Mouse (Mus musculus): ENCODE results near the gene Mtx3. TPM values are rescaled to one million over a fixed set of nuclear protein-coding genes. Genes with fewer than 3 reads are reported as not detected.
"Not testable (repeated sequence)": the region's sequence is repeated elsewhere in the genome, so short reads cannot be mapped to it uniquely, and the experiment has no call there.

Mtx3 gene
- 10 to 100 TPM; 30.0 to 33.9 TPM for total RNA-seq (2021)

DNA sequence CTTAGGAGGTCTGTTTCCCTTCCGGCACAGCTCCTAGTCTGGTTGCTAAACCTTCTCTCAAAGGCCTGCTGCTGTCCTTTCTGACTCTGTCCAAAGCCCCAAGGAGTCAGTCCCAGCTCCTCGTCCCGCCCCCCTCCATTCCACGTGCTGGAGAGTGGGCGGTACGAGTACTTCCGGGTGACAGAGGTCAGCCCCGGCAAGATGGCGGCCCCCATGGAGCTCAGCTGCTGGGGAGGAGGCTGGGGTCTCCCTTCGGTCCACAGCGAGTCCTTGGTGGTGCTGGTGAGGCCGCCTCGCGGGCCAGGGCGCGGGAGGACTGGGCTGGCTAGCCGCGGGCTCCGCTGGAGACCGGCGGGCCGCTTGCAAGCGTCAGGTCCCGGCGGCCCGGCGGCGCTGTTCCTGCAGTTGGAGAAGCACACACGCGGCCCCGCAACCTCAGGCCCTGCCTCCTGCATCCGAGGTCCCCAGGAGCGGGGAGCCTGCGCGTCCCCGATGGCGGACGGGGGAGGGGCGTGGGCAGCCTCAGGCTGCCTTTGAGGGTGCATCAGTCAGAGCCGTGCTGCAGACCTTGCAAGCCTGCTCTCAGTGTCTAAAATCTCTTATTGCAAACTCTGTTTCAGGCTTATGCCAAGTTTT is at the start of gene Mtx3:
TSS of gene Mtx3 (plus strand) at position 175 of the 636 bp plus-strand sequence.
- intact Hi-C loops (cut with DNase I), result loop anchor here (5.0 kb wide), 1 partner anchor 82 kb away; no protein-coding TSS in a partner anchor
- peak; percentile 81 to 93 for DNase-seq (ENCODE audit: extremely low spot score in 1 of 2, low spot score in 2 of 2)

DNA sequence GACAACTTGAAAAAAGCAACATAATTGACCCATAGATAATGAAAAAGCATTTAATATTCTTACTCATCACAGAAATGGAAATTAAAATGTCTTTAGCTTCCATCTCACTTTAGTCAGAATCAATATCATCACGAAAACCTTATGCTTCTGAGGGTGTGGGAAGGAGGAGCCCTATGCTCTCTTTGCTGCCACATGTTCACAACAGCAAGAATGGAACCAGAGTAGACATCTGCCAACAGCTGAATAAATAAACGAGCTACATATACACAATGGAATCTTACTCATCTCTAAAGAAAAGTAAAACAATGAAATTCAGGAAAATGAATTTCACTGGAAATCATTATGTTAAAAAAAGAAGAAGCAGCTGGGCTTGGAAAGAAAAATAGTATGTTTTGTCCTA is 45.7 kb upstream of the Mtx3 start:
- DNase-seq (ENCODE audit: extremely low spot score in 1 of 2, low spot score in 2 of 2), result no peak
- intact Hi-C loops (cut with DNase I), result no loop called here

- no peak for DNase-seq (ENCODE audit: extremely low spot score in 1 of 2, low spot score in 2 of 2)
- intact Hi-C loops (cut with DNase I), result no loop called here
These were observed 45.1 kb upstream of the Mtx3 start for GRCm38 (mm10) chr13:92799306-92799925.

DNA sequence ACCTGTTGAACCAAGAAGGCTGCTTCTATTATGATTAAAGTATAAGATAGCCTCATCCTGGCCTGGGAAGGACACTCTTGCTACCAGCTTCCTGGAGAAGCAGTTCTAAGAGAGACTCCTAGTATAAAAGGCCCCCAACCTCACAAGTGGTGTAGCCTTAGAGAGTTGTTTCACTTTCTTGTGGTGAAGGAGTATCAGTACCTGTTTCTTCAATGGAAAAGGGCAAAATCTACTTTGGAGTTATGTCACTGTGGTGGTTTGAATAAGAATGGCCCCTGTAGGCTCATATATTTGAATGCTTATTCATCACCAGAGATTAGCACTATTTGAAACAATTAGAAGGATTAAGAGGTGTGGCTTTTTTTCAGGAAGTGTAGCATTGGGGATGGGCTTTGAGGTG is 37.8 kb upstream of the Mtx3 start:
- intact Hi-C loops (cut with DNase I), result no loop called here
- no peak for DNase-seq (ENCODE audit: extremely low spot score in 1 of 2, low spot score in 2 of 2)

DNA sequence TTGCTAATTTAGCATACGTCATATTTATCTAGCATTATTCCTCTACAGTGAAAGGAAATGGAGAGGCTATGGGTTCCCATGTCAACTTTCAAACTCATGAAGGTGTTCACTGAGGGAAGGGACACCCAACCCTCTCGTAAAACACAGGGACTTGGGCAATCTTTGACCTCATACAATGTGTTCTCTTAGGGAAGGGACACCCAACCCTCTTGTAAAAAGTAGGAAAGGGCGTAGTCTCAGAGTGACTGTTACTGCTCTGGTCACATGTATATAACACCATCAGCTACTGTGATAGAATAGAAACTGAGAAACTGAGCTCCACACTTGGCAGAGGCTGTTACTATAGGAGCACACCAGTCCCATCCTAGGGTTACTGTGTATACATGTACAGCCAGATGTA is 36.7 kb upstream of the Mtx3 start:
- intact Hi-C loops (cut with DNase I), result no loop called here
- no peak for DNase-seq (ENCODE audit: extremely low spot score in 1 of 2, low spot score in 2 of 2)

- peak in 1 of 2 experiments; percentile 16 for DNase-seq (ENCODE audit: extremely low spot score in 1 of 2, low spot score in 2 of 2)
- intact Hi-C loops (cut with DNase I), result not testable (repeated sequence)
These were observed 34.0 kb upstream of the Mtx3 start for GRCm38 (mm10) chr13:92810592-92810991.

GRCm38 (mm10) chr13:92816329-92816728 is 28.2 kb upstream of the Mtx3 start:
- intact Hi-C loops (cut with DNase I), result no loop called here
- DNase-seq (ENCODE audit: extremely low spot score in 1 of 2, low spot score in 2 of 2), result no peak

- intact Hi-C loops (cut with DNase I), result no loop called here
- DNase-seq (ENCODE audit: extremely low spot score in 1 of 2, low spot score in 2 of 2), result no peak
These were observed 27.2 kb upstream of the Mtx3 start for GRCm38 (mm10) chr13:92817357-92817756.

- intact Hi-C loops (cut with DNase I), result no loop called here
These were observed 15.7 kb upstream of the Mtx3 start for GRCm38 (mm10) chr13:92828820-92829219.

GRCm38 (mm10) chr13:92833162-92833561 is 11.4 kb upstream of the Mtx3 start:
- DNase-seq (ENCODE audit: extremely low spot score in 1 of 2, low spot score in 2 of 2), result peak in 1 of 2 experiments; percentile 25
- intact Hi-C loops (cut with DNase I), result no loop called here

More at GRCm38 (mm10) chr13:92828820-92829219, 15.7 kb upstream of the Mtx3 start:
- peak in 1 of 2 experiments; percentile 9 for DNase-seq (ENCODE audit: extremely low spot score in 1 of 2, low spot score in 2 of 2)

DNA sequence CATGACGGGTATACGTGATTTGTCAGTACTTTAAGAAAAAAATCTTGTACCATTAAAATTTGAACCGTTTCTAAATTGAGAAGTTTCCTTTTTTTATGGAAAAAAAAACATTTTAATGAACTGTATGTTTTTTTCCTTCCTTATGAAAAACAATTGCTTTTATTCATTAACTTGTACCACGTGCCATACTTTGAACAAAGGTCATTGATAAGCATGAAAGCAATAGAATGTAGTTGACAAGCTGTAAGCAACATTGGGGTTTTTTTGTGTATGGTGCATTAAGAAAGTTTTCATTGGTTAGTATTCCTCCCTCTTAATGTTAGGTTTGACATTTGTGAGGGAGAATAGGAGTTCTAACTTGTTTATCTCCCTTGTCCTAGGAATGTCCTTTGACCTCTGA is 1.9 kb downstream of the Mtx3 start:
- no peak for DNase-seq (ENCODE audit: extremely low spot score in 1 of 2, low spot score in 2 of 2)
- intact Hi-C loops (cut with DNase I), result no loop called here

DNA sequence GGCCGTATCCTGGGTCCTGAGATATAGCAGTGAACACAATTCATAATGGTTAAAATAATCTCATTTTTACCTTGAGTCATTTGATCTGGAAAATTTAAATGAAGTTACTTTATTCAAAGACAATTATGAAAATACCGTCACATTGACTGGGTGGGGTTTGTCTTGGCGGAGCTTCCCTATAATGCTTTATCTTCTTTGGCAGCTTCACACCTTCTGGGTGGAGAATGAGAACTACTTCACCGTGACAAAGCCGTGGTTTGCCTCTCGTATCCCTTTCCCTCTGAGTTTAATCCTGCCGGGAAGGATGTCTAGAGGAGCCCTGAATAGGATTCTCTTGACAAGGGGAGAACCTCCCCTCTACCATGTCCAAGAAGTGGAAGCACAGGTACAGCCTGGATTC is 2.8 kb downstream of the Mtx3 start:
- no peak for DNase-seq (ENCODE audit: extremely low spot score in 1 of 2, low spot score in 2 of 2)
- intact Hi-C loops (cut with DNase I), result no loop called here

- intact Hi-C loops (cut with DNase I), result no loop called here
- DNase-seq (ENCODE audit: extremely low spot score in 1 of 2, low spot score in 2 of 2), result no peak
These were observed 3.4 kb downstream of the Mtx3 start for GRCm38 (mm10) chr13:92848002-92848401.

GRCm38 (mm10) chr13:92855901-92856300 is 11.3 kb downstream of the Mtx3 start:
- intact Hi-C loops (cut with DNase I), result no loop called here
- DNase-seq (ENCODE audit: extremely low spot score in 1 of 2, low spot score in 2 of 2), result no peak

DNA sequence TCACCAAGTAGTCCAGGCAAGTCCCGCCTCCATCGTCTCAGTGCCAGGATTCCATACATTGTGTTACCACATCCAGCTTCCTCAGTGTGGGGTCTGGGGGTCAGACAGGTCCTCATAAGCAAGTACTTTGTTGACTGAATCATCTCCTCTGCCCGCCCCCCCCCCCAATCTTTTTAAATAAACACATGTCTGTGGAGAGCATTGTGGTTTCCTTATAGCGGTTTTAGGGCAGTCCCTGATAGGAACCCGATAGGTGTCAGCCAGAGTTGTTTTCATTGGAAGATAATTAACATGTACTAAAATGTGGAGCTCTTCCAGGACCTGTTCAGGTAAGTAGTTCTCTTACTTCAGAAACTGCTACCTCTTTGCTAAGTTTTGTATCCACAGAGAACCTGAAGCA is 14.2 kb downstream of the Mtx3 start:
- intact Hi-C loops (cut with DNase I), result no loop called here
- DNase-seq (ENCODE audit: extremely low spot score in 1 of 2, low spot score in 2 of 2), result no peak

- DNase-seq (ENCODE audit: extremely low spot score in 1 of 2, low spot score in 2 of 2), result no peak
- intact Hi-C loops (cut with DNase I), result no loop called here
These were observed 15.4 kb downstream of the Mtx3 start for GRCm38 (mm10) chr13:92859959-92860358.

DNA sequence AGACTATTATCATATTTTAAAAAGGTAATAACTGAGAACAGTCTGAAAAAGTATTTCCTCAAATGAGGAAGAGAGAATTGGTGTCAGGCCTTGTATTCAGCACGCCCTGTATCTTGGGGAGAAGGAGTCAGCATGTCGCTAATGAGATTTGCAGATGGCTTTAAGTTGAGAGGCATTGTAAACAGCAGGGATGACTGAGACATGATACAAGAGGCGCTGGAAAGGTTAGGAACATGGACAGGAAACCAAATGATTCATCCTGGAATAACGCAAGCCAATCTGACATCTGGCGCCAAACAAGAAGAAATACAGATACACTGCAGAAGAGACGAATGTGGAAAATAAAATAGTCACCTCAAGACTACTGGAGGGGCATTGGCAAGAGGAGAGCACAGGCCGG is 20.8 kb downstream of the Mtx3 start:
- intact Hi-C loops (cut with DNase I), result no loop called here
- no peak for DNase-seq (ENCODE audit: extremely low spot score in 1 of 2, low spot score in 2 of 2)

DNA sequence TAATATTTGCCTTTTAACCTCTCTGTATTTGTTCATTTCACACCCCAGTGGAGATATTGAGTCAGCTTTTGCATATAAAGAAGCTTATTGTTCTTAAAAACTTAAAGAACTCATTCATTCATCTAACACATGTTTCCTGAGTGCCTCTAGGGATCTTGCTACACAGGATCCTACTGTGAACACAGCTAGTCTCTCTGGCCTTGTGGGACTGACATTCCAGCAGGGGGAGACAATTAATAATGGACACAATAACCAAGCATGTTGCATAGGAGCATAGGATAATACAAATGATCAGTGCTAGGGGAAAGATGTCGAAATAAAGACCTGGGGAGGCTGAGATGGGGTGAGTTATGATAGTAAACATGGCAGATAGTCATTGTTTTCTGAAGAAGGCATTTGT is 22.1 kb downstream of the Mtx3 start:
- intact Hi-C loops (cut with DNase I), result no loop called here
- DNase-seq (ENCODE audit: extremely low spot score in 1 of 2, low spot score in 2 of 2), result no peak

- intact Hi-C loops (cut with DNase I), result no loop called here
- no peak for DNase-seq (ENCODE audit: extremely low spot score in 1 of 2, low spot score in 2 of 2)
These were observed 35.0 kb downstream of the Mtx3 start for GRCm38 (mm10) chr13:92879514-92879913.

GRCm38 (mm10) chr13:92879933-92880332 is 35.4 kb downstream of the Mtx3 start:
- no peak for DNase-seq (ENCODE audit: extremely low spot score in 1 of 2, low spot score in 2 of 2)
- intact Hi-C loops (cut with DNase I), result no loop called here

DNA sequence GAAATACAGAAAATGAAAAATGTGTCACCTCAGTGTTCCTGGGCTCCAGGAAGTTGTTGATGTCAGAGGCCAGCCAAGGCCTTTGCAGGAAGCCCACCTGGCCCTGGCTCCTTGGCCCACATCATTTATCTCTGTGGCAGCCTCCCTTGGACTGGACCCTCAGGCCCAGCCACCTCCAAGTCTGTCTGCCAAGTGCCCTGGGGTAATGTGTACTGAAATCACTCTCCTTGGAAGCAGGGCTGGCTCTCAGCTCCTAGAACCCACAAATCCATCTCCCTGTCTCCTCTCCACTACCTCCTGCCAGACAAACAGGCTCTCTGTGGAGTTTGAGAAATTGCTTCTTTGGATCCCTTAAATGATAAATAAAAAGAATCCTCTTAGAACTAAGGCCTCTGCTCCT is 36.0 kb downstream of the Mtx3 start:
- DNase-seq (ENCODE audit: extremely low spot score in 1 of 2, low spot score in 2 of 2), result no peak
- intact Hi-C loops (cut with DNase I), result no loop called here
